Mouse (Mus musculus): ENCODE results near the gene Ctnnd2. TPM values are rescaled to one million over a fixed set of nuclear protein-coding genes. Genes with fewer than 3 reads are reported as not detected.

Gene Ctnnd2
- polyA plus RNA-seq, 1 experiment, result 0.08 TPM

GRCm38 (mm10) chr15:30548263-30548662 lies 375.9 kb downstream of the Ctnnd2 start:
- no peak overlapping the region for H3K4me3 ChIP-seq (replicated peaks)
- H3K4me1 ChIP-seq, result no peaks in the 10 kb centered on the region
- no peaks in the 10 kb centered on the region for H3K27me3 ChIP-seq (replicated peaks)
- H3K36me3 ChIP-seq (replicated peaks; ENCODE audit: low read length), result no peaks in the 10 kb centered on the region
- TF ChIP-seq FLI1 (IDR thresholded peaks at IDR 0.05; ENCODE audit: low read length) (no peak), GATA1 (IDR thresholded peaks at IDR 0.05; ENCODE audit: borderline replicate concordance, low read length) (no peak)
- no peaks in the 10 kb centered on the region for H3K9me3 ChIP-seq

- no peak for TF ChIP-seq FLI1 (IDR thresholded peaks at IDR 0.05; ENCODE audit: low read length)
- TF ChIP-seq GATA1 (IDR thresholded peaks at IDR 0.05; ENCODE audit: borderline replicate concordance, low read length), result no peak
- H3K4me1 ChIP-seq, result no peaks in the 10 kb centered on the region
- H3K9me3 ChIP-seq, result no peaks in the 10 kb centered on the region
Measured at GRCm38 (mm10) chr15:30550956-30551355, 378.6 kb downstream of the Ctnnd2 start.

GRCm38 (mm10) chr15:30553910-30554406 lies 381.6 kb downstream of the Ctnnd2 start:
- Histone ChIP-seq H3K4me3 (replicated peaks) (no peak overlapping the region), H3K36me3 (replicated peaks; ENCODE audit: low read length) (no peaks in the 10 kb centered on the region), H3K4me1 (no peaks in the 10 kb centered on the region), H3K27me3 (replicated peaks) (no peaks in the 10 kb centered on the region), H3K9me3 (0 out of 2 replicates have a peak, but pooled peaks cover 3% of the 10 kb centered on the region)
- TF ChIP-seq GATA1 (IDR thresholded peaks at IDR 0.05; ENCODE audit: borderline replicate concordance, low read length) (no peak), FLI1 (IDR thresholded peaks at IDR 0.05; ENCODE audit: low read length) (no peak)

More at GRCm38 (mm10) chr15:30550956-30551355, 378.6 kb downstream of the Ctnnd2 start:
- Histone ChIP-seq H3K27me3 (replicated peaks) (no peaks in the 10 kb centered on the region), H3K4me3 (replicated peaks) (no peak overlapping the region), H3K36me3 (replicated peaks; ENCODE audit: low read length) (no peaks in the 10 kb centered on the region)

GRCm38 (mm10) chr15:30555787-30556186 lies 383.4 kb downstream of the Ctnnd2 start:
- Histone ChIP-seq H3K4me3 (replicated peaks) (no peak overlapping the region), H3K36me3 (replicated peaks; ENCODE audit: low read length) (no peaks in the 10 kb centered on the region), H3K9me3 (0 out of 2 replicates have a peak, but pooled peaks cover 3% of the 10 kb centered on the region), H3K4me1 (no peaks in the 10 kb centered on the region), H3K27me3 (replicated peaks) (no peaks in the 10 kb centered on the region)
- TF ChIP-seq GATA1 (IDR thresholded peaks at IDR 0.05; ENCODE audit: borderline replicate concordance, low read length), result no peak
- TF ChIP-seq FLI1 (IDR thresholded peaks at IDR 0.05; ENCODE audit: low read length), result no peak

GRCm38 (mm10) chr15:30562375-30562774 lies 390.0 kb downstream of the Ctnnd2 start:
- Histone ChIP-seq H3K4me1 (no peaks in the 10 kb centered on the region), H3K27me3 (replicated peaks) (no peaks in the 10 kb centered on the region), H3K36me3 (replicated peaks; ENCODE audit: low read length) (no peaks in the 10 kb centered on the region), H3K4me3 (replicated peaks) (no peak overlapping the region), H3K9me3 (0 out of 2 replicates have a peak, but pooled peaks cover 7% of the 10 kb centered on the region)
- TF ChIP-seq GATA1 (IDR thresholded peaks at IDR 0.05; ENCODE audit: borderline replicate concordance, low read length) (no peak), FLI1 (IDR thresholded peaks at IDR 0.05; ENCODE audit: low read length) (no peak)

GRCm38 (mm10) chr15:30564594-30564993 lies 392.2 kb downstream of the Ctnnd2 start:
- Histone ChIP-seq H3K36me3 (replicated peaks; ENCODE audit: low read length) (no peaks in the 10 kb centered on the region), H3K4me1 (no peaks in the 10 kb centered on the region), H3K4me3 (replicated peaks) (no peak overlapping the region), H3K27me3 (replicated peaks) (no peaks in the 10 kb centered on the region), H3K9me3 (peaks cover 7% of the 10 kb centered on the region; the same call in 1 of the 2 replicates)
- no peak for TF ChIP-seq FLI1 (IDR thresholded peaks at IDR 0.05; ENCODE audit: low read length)
- TF ChIP-seq GATA1 (IDR thresholded peaks at IDR 0.05; ENCODE audit: borderline replicate concordance, low read length), result no peak

- Histone ChIP-seq H3K4me3 (replicated peaks) (no peak overlapping the region), H3K27me3 (replicated peaks) (no peaks in the 10 kb centered on the region), H3K4me1 (no peaks in the 10 kb centered on the region), H3K9me3 (peaks cover 10% of the 10 kb centered on the region; the same call in 1 of the 2 replicates), H3K36me3 (replicated peaks; ENCODE audit: low read length) (no peaks in the 10 kb centered on the region)
- TF ChIP-seq GATA1 (IDR thresholded peaks at IDR 0.05; ENCODE audit: borderline replicate concordance, low read length) (no peak), FLI1 (IDR thresholded peaks at IDR 0.05; ENCODE audit: low read length) (no peak)
Measured at GRCm38 (mm10) chr15:30570254-30570800, 397.9 kb downstream of the Ctnnd2 start.

- Histone ChIP-seq H3K9me3 (no peaks in the 10 kb centered on the region; the same call in 1 of the 2 replicates), H3K36me3 (replicated peaks; ENCODE audit: low read length) (no peaks in the 10 kb centered on the region), H3K4me3 (replicated peaks) (no peak overlapping the region), H3K27me3 (replicated peaks) (no peaks in the 10 kb centered on the region), H3K4me1 (no peaks in the 10 kb centered on the region)
- no peak for TF ChIP-seq GATA1 (IDR thresholded peaks at IDR 0.05; ENCODE audit: borderline replicate concordance, low read length)
- TF ChIP-seq FLI1 (IDR thresholded peaks at IDR 0.05; ENCODE audit: low read length), result no peak
Measured at GRCm38 (mm10) chr15:30587446-30587845, 415.1 kb downstream of the Ctnnd2 start.

GRCm38 (mm10) chr15:30590865-30591264 lies 418.5 kb downstream of the Ctnnd2 start:
- Histone ChIP-seq H3K4me1 (no peaks in the 10 kb centered on the region), H3K9me3 (no peaks in the 10 kb centered on the region; the same call in 1 of the 2 replicates), H3K4me3 (replicated peaks) (no peak overlapping the region), H3K36me3 (replicated peaks; ENCODE audit: low read length) (no peaks in the 10 kb centered on the region), H3K27me3 (replicated peaks) (no peaks in the 10 kb centered on the region)
- TF ChIP-seq GATA1 (IDR thresholded peaks at IDR 0.05; ENCODE audit: borderline replicate concordance, low read length), result no peak
- TF ChIP-seq FLI1 (IDR thresholded peaks at IDR 0.05; ENCODE audit: low read length), result no peak

- no peaks in the 10 kb centered on the region; the same call in 1 of the 2 replicates for H3K9me3 ChIP-seq
- H3K27me3 ChIP-seq (replicated peaks), result no peaks in the 10 kb centered on the region
- TF ChIP-seq GATA1 (IDR thresholded peaks at IDR 0.05; ENCODE audit: borderline replicate concordance, low read length) (no peak), FLI1 (IDR thresholded peaks at IDR 0.05; ENCODE audit: low read length) (no peak)
- H3K4me3 ChIP-seq (replicated peaks), result no peak overlapping the region
- no peaks in the 10 kb centered on the region for H3K4me1 ChIP-seq
- H3K36me3 ChIP-seq (replicated peaks; ENCODE audit: low read length), result no peaks in the 10 kb centered on the region
Measured at GRCm38 (mm10) chr15:30595507-30595906, 423.1 kb downstream of the Ctnnd2 start.
